Mouse (Mus musculus): ENCODE measurements at regions not wholly inside any gene's neighbourhood (a gene's known extent, or its start where the extent isn't known, plus 50 kb on each side); places are given as distances from the start of the nearest gene placed in this dataset.
A peak's percentile ranks its signal among the peaks of the same experiment; 100 is the strongest.

- DNase-seq (ENCODE audit: low spot score in 2 of 2), result peak in 1 of 2 experiments; percentile 2
These were observed 50.5 kb upstream of the Prdx6 start for GRCm38 (mm10) chr1:161301348-161302075.

GRCm38 (mm10) chr1:161306772-161307499, 55.9 kb upstream of the Prdx6 start:
- DNase-seq (ENCODE audit: low spot score in 2 of 2), result no peak

GRCm38 (mm10) chr1:161309269-161309668, 58.2 kb upstream of the Prdx6 start:
- no peak for DNase-seq (ENCODE audit: low spot score in 2 of 2)

- no peak for DNase-seq (ENCODE audit: low spot score in 2 of 2)
These were observed 63.1 kb upstream of the Prdx6 start for GRCm38 (mm10) chr1:161314078-161314477.

- DNase-seq (ENCODE audit: low spot score in 2 of 2), result no peak
These were observed 70.7 kb upstream of the Prdx6 start for GRCm38 (mm10) chr1:161321675-161322074.

- no peak for DNase-seq (ENCODE audit: low spot score in 2 of 2)
These were observed 66.0 kb upstream of the Tnfsf4 start for GRCm38 (mm10) chr1:161329218-161329617.

GRCm38 (mm10) chr1:161333151-161333550, 62.1 kb upstream of the Tnfsf4 start:
- no peak for DNase-seq (ENCODE audit: low spot score in 2 of 2)

GRCm38 (mm10) chr1:161345111-161345510, 50.1 kb upstream of the Tnfsf4 start:
- DNase-seq (ENCODE audit: low spot score in 2 of 2), result no peak

Data from spleen, postnatal 14 days (tissue).